Mouse (Mus musculus) spleen, postnatal 0 days (tissue): Measurements from ENCODE around the gene Ung. TPM values are rescaled to one million over a fixed set of nuclear protein-coding genes. Genes with fewer than 3 reads are reported as not detected.

ENCODE experiments used
- polyA plus RNA-seq: library from polyadenylated mRNA; unstranded; fragments of >200 nt; fragmentation: Nextera tagmentation; extraction: Ambion mirVana; gene quantifications from 2 replicates; pipeline ENCODE4 v1.2.1, GENCODE M21; 2015

Gene Ung
- 22.5 and 25.8 TPM in 2 replicates for polyA plus RNA-seq

DNA sequence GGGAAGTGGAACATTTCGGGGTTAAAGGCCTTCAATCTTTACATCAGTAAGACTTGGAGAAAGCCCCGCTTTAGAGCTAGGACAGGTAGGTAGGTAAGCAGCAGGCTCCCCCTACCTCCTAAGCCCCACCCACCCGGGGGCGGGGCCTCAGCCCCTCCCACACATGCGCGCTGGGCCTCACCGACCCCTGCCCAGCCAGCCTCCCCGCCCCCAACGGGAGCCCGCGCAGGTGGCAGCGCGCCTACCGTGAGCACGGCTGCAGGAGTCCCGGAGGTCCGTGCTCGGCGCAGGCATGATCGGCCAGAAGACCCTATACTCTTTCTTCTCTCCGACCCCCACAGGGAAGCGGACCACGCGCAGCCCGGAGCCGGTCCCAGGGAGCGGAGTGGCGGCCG, at the start of gene Ung:
Ung (plus strand) TSS at position 176 of the 395 bp plus-strand sequence.

GRCm38 (mm10) chr5:114091057-114091807, 39.0 kb upstream of the Ung start, which contains the start of gene Svop:
TSS of gene Svop (minus strand) at chr5:114091570.

GRCm38 (mm10) chr5:114127374-114128349, 2.5 kb upstream of the Ung start, which contains the start of gene Alkbh2:
TSS of gene Alkbh2 (minus strand) at chr5:114128218.

DNA sequence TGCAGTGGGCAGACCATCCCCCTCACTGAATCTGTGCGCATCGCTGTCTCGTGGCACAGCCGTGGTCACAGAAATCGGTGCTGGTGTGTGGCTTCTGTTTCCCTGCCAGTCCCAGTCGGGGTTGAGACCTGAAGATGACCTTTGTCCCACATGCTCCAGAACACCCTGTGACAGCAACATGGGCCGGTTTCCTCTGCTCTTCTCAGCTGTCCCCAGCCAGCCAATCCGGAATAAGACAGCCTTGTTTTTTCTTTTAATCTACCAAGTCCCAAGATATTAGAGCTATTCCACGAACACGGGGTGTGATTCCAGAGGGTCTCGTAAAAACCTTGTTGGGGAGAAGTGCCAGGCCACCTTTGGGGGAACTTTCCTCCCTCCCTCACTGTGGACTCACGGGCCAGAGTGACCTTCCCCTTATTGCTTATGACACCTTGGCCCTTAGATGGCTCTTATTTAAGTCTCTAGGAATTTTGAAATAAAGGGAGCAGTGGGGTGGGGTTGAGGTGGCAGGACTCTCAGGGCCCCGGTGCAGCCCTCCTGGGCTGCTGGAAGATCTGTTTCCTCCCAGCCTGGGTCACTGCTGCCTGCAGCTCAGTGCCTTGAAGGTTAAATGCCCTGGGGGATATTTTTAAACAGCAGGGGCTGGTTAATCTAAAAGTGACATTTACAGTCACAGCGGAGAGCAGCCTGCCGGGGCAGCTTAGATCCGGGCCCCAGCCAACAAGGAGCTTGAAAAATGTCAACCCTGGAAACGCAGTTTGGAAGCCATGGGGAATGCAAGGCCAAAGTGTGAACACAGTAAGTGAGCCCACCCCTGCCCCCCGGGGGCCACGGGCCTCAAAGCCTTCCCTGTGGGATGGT, 16.1 kb downstream of the Ung start, which contains the start of gene Acacb:
Acacb (plus strand) TSS at position 508 of the 861 bp plus-strand sequence.

Other genes with a start within 250 kb of the Ung start
- 46.1 and 52.4 TPM in 2 replicates for gene Coro1c, start 221.6 kb upstream of the Ung start, polyA plus RNA-seq
- gene Ssh1, start 136.5 kb upstream of the Ung start, polyA plus RNA-seq, result 7.0 and 7.7 TPM in 2 replicates
- not detected in 2 replicates for gene Dao, start 126.7 kb upstream of the Ung start, polyA plus RNA-seq
- gene Usp30, start 64.9 kb upstream of the Ung start, polyA plus RNA-seq, result 3.7 and 4.1 TPM in 2 replicates
- gene Svop, start 38.8 kb upstream of the Ung start, polyA plus RNA-seq, result not detected in 2 replicates
- 5.6 and 5.8 TPM in 2 replicates for gene Alkbh2, start 2.2 kb upstream of the Ung start, polyA plus RNA-seq
- 1.1 and 1.9 TPM in 2 replicates for gene Acacb, start 16.1 kb downstream of the Ung start, polyA plus RNA-seq
- 0.05 TPM in 1 of 2 replicates, not detected in the other for gene Foxn4, start 143.4 kb downstream of the Ung start, polyA plus RNA-seq
- 1.5 and 2.0 TPM in 2 replicates for gene Myo1h, start 158.8 kb downstream of the Ung start, polyA plus RNA-seq